Mouse (Mus musculus) MEL (cell line): ENCODE measurements around the gene Slc13a2. TPM values are rescaled to one million over a fixed set of nuclear protein-coding genes. Genes with fewer than 3 reads are reported as not detected.
A peak's percentile ranks its signal among the peaks of the same experiment; 100 is the strongest.

Experiments
- DNase-seq: peaks from one replicate; pipeline ENCODE4 v3.0.0; 2011; ENCODE audit warnings: low read depth, low spot score
- H3K27ac ChIP-seq: 2 replicates; pipeline ENCODE4 v1.5.1; 2012; ENCODE audit warnings: low read depth, mild to moderate bottlenecking, control low read depth, low read length, moderate library complexity; ENCODE audit not compliant: control insufficient read depth
- H3K27me3 ChIP-seq, 2 experiments: fragments of 150-350 bp in 1 of 2; sonication (generic) in 1 of 2; 2 replicates each; pipeline ENCODE4 v1.6.1; 2012; ENCODE audit warnings: low read length in 2 of 2, mild to moderate bottlenecking in 2 of 2, improper control_type of control experiment in 1 of 2, moderate library complexity in 1 of 2; ENCODE audit not compliant: insufficient read depth in 2 of 2, control insufficient read depth in 1 of 2
- H3K36me3 ChIP-seq, 2 experiments: 2 replicates each; pipeline ENCODE4 v1.6.1; 2012 to 2014; ENCODE audit warnings: low read length in 2 of 2, improper control_type of control experiment in 1 of 2, inconsistent platforms in 1 of 2, mild to moderate bottlenecking in 1 of 2; ENCODE audit not compliant: insufficient read depth in 2 of 2, control insufficient read depth in 1 of 2
- H3K4me1 ChIP-seq, 2 experiments: fragments of 150-350 bp in 1 of 2; sonication (generic) in 1 of 2; 2 replicates each; pipeline ENCODE4 v1.6.1; 2012; ENCODE audit warnings: low read length in 2 of 2, improper control_type of control experiment in 1 of 2, mild to moderate bottlenecking in 1 of 2; ENCODE audit not compliant: insufficient read depth in 2 of 2, control insufficient read depth in 1 of 2
- H3K4me3 ChIP-seq, 2 experiments: fragments of 150-350 bp in 1 of 2; sonication (generic) in 1 of 2; 2 replicates each; pipeline ENCODE4 v1.5.1; 2012; ENCODE audit warnings: low read depth in 2 of 2, low read length in 2 of 2, mild to moderate bottlenecking in 2 of 2, moderate library complexity in 2 of 2, control low read depth in 1 of 2, improper control_type of control experiment in 1 of 2; ENCODE audit not compliant: control insufficient read depth in 1 of 2, insufficient read depth in 1 of 2
- H3K79me2 ChIP-seq: 2 replicates; pipeline ENCODE4 v1.6.1; 2012; ENCODE audit warnings: mild to moderate bottlenecking, low read length, moderate library complexity; ENCODE audit not compliant: control insufficient read depth, poor library complexity, insufficient read depth
- H3K9ac ChIP-seq: 2 replicates; pipeline ENCODE4 v1.6.1; 2012; ENCODE audit warnings: low read depth, mild to moderate bottlenecking, control low read depth, low read length, moderate library complexity; ENCODE audit not compliant: control insufficient read depth, poor library complexity, severe bottlenecking
- H3K9me3 ChIP-seq: fragments of 150-350 bp; sonication (generic); replicated peaks from 2 replicates; pipeline ENCODE4 v1.6.1; 2012; ENCODE audit warnings: mild to moderate bottlenecking, low read length, improper control_type of control experiment, moderate library complexity; ENCODE audit not compliant: insufficient read depth
- BHLHE40 ChIP-seq: IDR thresholded peaks from 2 replicates; pipeline ENCODE4 v1.6.1; 2012; ENCODE audit warnings: low read depth, mild to moderate bottlenecking, inconsistent platforms, low read length, improper control_type of control experiment, borderline replicate concordance
- CHD1 ChIP-seq: IDR thresholded peaks from 2 replicates; pipeline ENCODE4 v1.6.1; 2012; ENCODE audit warnings: low read depth, mild to moderate bottlenecking, inconsistent platforms, low read length, improper control_type of control experiment
- CHD2 ChIP-seq: IDR thresholded peaks from 2 replicates; pipeline ENCODE4 v1.6.1; 2011; ENCODE audit warnings: low read length, improper control_type of control experiment
- CTCF ChIP-seq, 3 experiments: IDR thresholded peaks in 2 of 3; conservative IDR thresholded peaks in 1 of 3; 2 replicates each; pipeline ENCODE4 v1.5.1; 2011 to 2012; ENCODE audit warnings: low read length in 3 of 3, low read depth in 2 of 3, mild to moderate bottlenecking in 2 of 3, improper control_type of control experiment in 1 of 3, inconsistent platforms in 1 of 3, mixed read lengths in 1 of 3, moderate library complexity in 1 of 3; ENCODE audit not compliant: control insufficient read depth in 1 of 3, insufficient read depth in 1 of 3, poor library complexity in 1 of 3, severe bottlenecking in 1 of 3
- E2F4 ChIP-seq: IDR thresholded peaks from 2 replicates; pipeline ENCODE4 v1.6.1; 2011; ENCODE audit warnings: low read depth, low read length, improper control_type of control experiment, borderline replicate concordance
- ELF1 ChIP-seq: IDR thresholded peaks from 2 replicates; pipeline ENCODE4 v1.6.1; 2014; ENCODE audit warnings: low read depth, mild to moderate bottlenecking, inconsistent platforms, low read length, improper control_type of control experiment, moderate library complexity
- EP300 ChIP-seq, 2 experiments: IDR thresholded peaks; 2 replicates each; pipeline ENCODE4 v1.6.1; 2011; ENCODE audit warnings: improper control_type of control experiment in 2 of 2, low read length in 2 of 2, low read depth in 1 of 2, mild to moderate bottlenecking in 1 of 2
- ETS1 ChIP-seq: IDR thresholded peaks from 2 replicates; pipeline ENCODE4 v1.6.1; 2012; ENCODE audit warnings: low read depth, mild to moderate bottlenecking, inconsistent platforms, low read length, improper control_type of control experiment, moderate library complexity
- GABPA ChIP-seq: IDR thresholded peaks from 2 replicates; pipeline ENCODE4 v1.6.1; 2012; ENCODE audit warnings: low read depth, mild to moderate bottlenecking, inconsistent platforms, low read length, improper control_type of control experiment, moderate library complexity
- GATA1 ChIP-seq: IDR thresholded peaks from 2 replicates; pipeline ENCODE4 v1.6.1; 2011; ENCODE audit warnings: low read depth, low read length, improper control_type of control experiment
- HCFC1 ChIP-seq: IDR thresholded peaks from 2 replicates; pipeline ENCODE4 v1.6.1; 2012; ENCODE audit warnings: low read depth, mild to moderate bottlenecking, inconsistent platforms, low read length, improper control_type of control experiment, moderate library complexity
- JUND ChIP-seq: IDR thresholded peaks from 2 replicates; pipeline ENCODE4 v1.6.1; 2011; ENCODE audit warnings: low read depth, mild to moderate bottlenecking, improper control_type of control experiment, low read length
- KAT2A ChIP-seq: conservative IDR thresholded peaks from 2 replicates; pipeline ENCODE4 v1.6.1; 2012; ENCODE audit warnings: low read depth, low read length, improper control_type of control experiment, inconsistent platforms
- MAFK ChIP-seq: IDR thresholded peaks from 2 replicates; pipeline ENCODE4 v1.6.1; 2011; ENCODE audit warnings: low read depth, mild to moderate bottlenecking, low read length, improper control_type of control experiment, borderline replicate concordance
- MAX ChIP-seq: IDR thresholded peaks from 2 replicates; pipeline ENCODE4 v1.6.1; 2011; ENCODE audit warnings: low read length, improper control_type of control experiment
- MAZ ChIP-seq: IDR thresholded peaks from 2 replicates; pipeline ENCODE4 v1.6.1; 2012; ENCODE audit warnings: low read depth, mild to moderate bottlenecking, inconsistent platforms, low read length, improper control_type of control experiment
- MXI1 ChIP-seq: IDR thresholded peaks from 2 replicates; pipeline ENCODE4 v1.6.1; 2011; ENCODE audit warnings: mild to moderate bottlenecking, low read depth, low read length, improper control_type of control experiment
- MYB ChIP-seq: IDR thresholded peaks from 2 replicates; pipeline ENCODE4 v1.6.1; 2011; ENCODE audit warnings: mild to moderate bottlenecking, low read depth, low read length, improper control_type of control experiment
- MYC ChIP-seq: IDR thresholded peaks from 2 replicates; pipeline ENCODE4 v1.6.1; 2011; ENCODE audit warnings: low read depth, mild to moderate bottlenecking, low read length, improper control_type of control experiment, moderate library complexity
- NELFE ChIP-seq: IDR thresholded peaks from 2 replicates; pipeline ENCODE4 v1.6.1; 2011; ENCODE audit warnings: low read depth, low read length, improper control_type of control experiment
- NRF1 ChIP-seq: IDR thresholded peaks from 2 replicates; pipeline ENCODE4 v1.6.1; 2014; ENCODE audit warnings: low read depth, mild to moderate bottlenecking, inconsistent platforms, low read length, improper control_type of control experiment, moderate library complexity; ENCODE audit not compliant: poor library complexity, insufficient read depth, severe bottlenecking
- POLR2A ChIP-seq, 2 experiments: IDR thresholded peaks; 2 replicates each; pipeline ENCODE4 v1.6.1; 2011 to 2012; ENCODE audit warnings: low read length in 2 of 2, mild to moderate bottlenecking in 2 of 2, control low read depth in 1 of 2, improper control_type of control experiment in 1 of 2, low read depth in 1 of 2, moderate library complexity in 1 of 2; ENCODE audit not compliant: control insufficient read depth in 1 of 2, insufficient read depth in 1 of 2, poor library complexity in 1 of 2
- POLR2AphosphoS2 ChIP-seq: IDR thresholded peaks from 2 replicates; pipeline ENCODE4 v1.6.1; 2011; ENCODE audit warnings: low read length, improper control_type of control experiment
- POLR2AphosphoS5 ChIP-seq: IDR thresholded peaks from 2 replicates; pipeline ENCODE4 v1.6.1; 2012; ENCODE audit warnings: low read depth, borderline replicate concordance, mild to moderate bottlenecking, inconsistent platforms, low read length, moderate library complexity, mixed read lengths
- RAD21 ChIP-seq: IDR thresholded peaks from 2 replicates; pipeline ENCODE4 v1.6.1; 2011; ENCODE audit warnings: mild to moderate bottlenecking, low read depth, low read length, improper control_type of control experiment
- RCOR1 ChIP-seq: IDR thresholded peaks from 2 replicates; pipeline ENCODE4 v1.6.1; 2012; ENCODE audit warnings: low read depth, mild to moderate bottlenecking, inconsistent platforms, low read length, improper control_type of control experiment
- SIN3A ChIP-seq: IDR thresholded peaks from 2 replicates; pipeline ENCODE4 v1.6.1; 2012; ENCODE audit warnings: low read length, improper control_type of control experiment, inconsistent platforms
- SMC3 ChIP-seq: IDR thresholded peaks from 2 replicates; pipeline ENCODE4 v1.6.1; 2011; ENCODE audit warnings: low read depth, low read length, improper control_type of control experiment
- TAL1 ChIP-seq: IDR thresholded peaks from 2 replicates; pipeline ENCODE4 v1.6.1; 2012; ENCODE audit warnings: mild to moderate bottlenecking, inconsistent platforms, low read length, moderate library complexity, mixed read lengths
- TBP ChIP-seq: IDR thresholded peaks from 2 replicates; pipeline ENCODE4 v1.8.0; 2011; ENCODE audit warnings: low read depth, low read length, improper control_type of control experiment
- TCF12 ChIP-seq: IDR thresholded peaks from 2 replicates; pipeline ENCODE4 v1.6.1; 2014; ENCODE audit warnings: low read depth, mild to moderate bottlenecking, inconsistent platforms, low read length, improper control_type of control experiment, moderate library complexity
- USF1 ChIP-seq: IDR thresholded peaks from 2 replicates; pipeline ENCODE4 v1.6.1; 2014; ENCODE audit warnings: low read depth, mild to moderate bottlenecking, inconsistent platforms, low read length, improper control_type of control experiment, moderate library complexity
- USF2 ChIP-seq, 2 experiments: IDR thresholded peaks; 2 replicates each; pipeline ENCODE4 v1.6.1; 2011 to 2012; ENCODE audit warnings: improper control_type of control experiment in 2 of 2, low read length in 2 of 2, borderline replicate concordance in 1 of 2, inconsistent platforms in 1 of 2, low read depth in 1 of 2, mild to moderate bottlenecking in 1 of 2; ENCODE audit not compliant: insufficient read depth in 1 of 2
- ZC3H11A ChIP-seq: IDR thresholded peaks from 2 replicates; pipeline ENCODE4 v1.6.1; 2012; ENCODE audit warnings: low read depth, mild to moderate bottlenecking, inconsistent platforms, low read length, improper control_type of control experiment
- ZKSCAN1 ChIP-seq: IDR thresholded peaks from 2 replicates; pipeline ENCODE4 v1.6.1; 2012; ENCODE audit warnings: low read depth, mild to moderate bottlenecking, inconsistent platforms, low read length, improper control_type of control experiment, moderate library complexity
- ZMIZ1 ChIP-seq: IDR thresholded peaks from 2 replicates; pipeline ENCODE4 v1.6.1; 2012; ENCODE audit warnings: low read depth, mild to moderate bottlenecking, inconsistent platforms, low read length, improper control_type of control experiment, moderate library complexity
- ZNF384 ChIP-seq: IDR thresholded peaks from 2 replicates; pipeline ENCODE4 v1.6.1; 2012; ENCODE audit warnings: low read depth, mild to moderate bottlenecking, inconsistent platforms, low read length, improper control_type of control experiment
- polyA plus RNA-seq, 2 experiments: library from polyadenylated mRNA; stranded (reverse) in 1 of 2; unstranded in 1 of 2; fragments of >175 nt in 1 of 2; fragments of >200 nt in 1 of 2; gene quantifications; 2 replicates each; pipeline versions ENCODE4 v1.2.1 to v1.2.4; 2012; ENCODE audit warnings: low replicate concordance in 2 of 2, low read depth in 1 of 2; ENCODE audit not compliant: insufficient read length in 2 of 2, insufficient read depth in 1 of 2, missing spikeins in 1 of 2
- total RNA-seq: library from RNA; depleted of rRNA; stranded (reverse); fragments of 300-350 nt; gene quantifications from 2 replicates; pipeline ENCODE4 v1.2.3, GENCODE M21; 2012

Slc13a2 gene
- total and polyA plus RNA-seq, 3 experiments: not detected

- peak; percentile 80 for DNase-seq
- H3K4me3 ChIP-seq: no peak overlapping the region
- no peak for TF ChIP-seq GABPA
- no peak for TF ChIP-seq MYB
- no peak for TF ChIP-seq TBP
- TF ChIP-seq CHD2: no peak
- peak; percentile 38; the same call in 1 of the 2 replicates for TF ChIP-seq SIN3A
- no peak for TF ChIP-seq TAL1
- no peak for TF ChIP-seq ZKSCAN1
- TF ChIP-seq GATA1: no peak
- no peak for TF ChIP-seq EP300 (IDR thresholded peaks at IDR 0.05; ENCODE audit: low read depth in 1 of 2, low read length in 2 of 2)
- no peak for TF ChIP-seq USF2 (IDR thresholded peaks at IDR 0.05; ENCODE audit: borderline replicate concordance in 1 of 2, insufficient read depth in 1 of 2, low read depth in 1 of 2, low read length in 2 of 2)
- TF ChIP-seq POLR2A (IDR thresholded peaks at IDR 0.05; ENCODE audit: control insufficient read depth in 1 of 2, insufficient read depth in 1 of 2, low read depth in 1 of 2, low read length in 2 of 2, poor library complexity in 1 of 2): no peak
- TF ChIP-seq HCFC1: peak; percentile 44; the same call in 1 of the 2 replicates
- no peak for TF ChIP-seq RCOR1
- TF ChIP-seq BHLHE40: no peak
- no peak for TF ChIP-seq NRF1
- no peak for TF ChIP-seq E2F4
- TF ChIP-seq TCF12: 0 out of 2 replicates have a peak, but pooled peaks have one; percentile 11
- TF ChIP-seq ETS1: no peak
- TF ChIP-seq MYC: no peak
- peak; percentile 68 for TF ChIP-seq SMC3
- TF ChIP-seq ZC3H11A: peak; percentile 47; the same call in 1 of the 2 replicates
- no peak for TF ChIP-seq ELF1
- TF ChIP-seq NELFE: no peak
- TF ChIP-seq MAFK: no peak
- peak; percentile 49; the same call in 1 of the 2 replicates for TF ChIP-seq ZNF384
- no peak for TF ChIP-seq KAT2A
- no peak for TF ChIP-seq ZMIZ1
- peak; percentile 90 to 97 (median 96) for TF ChIP-seq CTCF (IDR thresholded peaks at IDR 0.05 in 2 of 3, conservative IDR thresholded peaks at IDR 0.05 in 1 of 3; ENCODE audit: control insufficient read depth in 1 of 3, insufficient read depth in 1 of 3, low read depth in 2 of 3, low read length in 3 of 3, poor library complexity in 1 of 3, severe bottlenecking in 1 of 3)
- TF ChIP-seq CHD1: no peak
- peak; percentile 74 for TF ChIP-seq RAD21
- TF ChIP-seq MAZ: no peak; the same call in 1 of the 2 replicates
- no peak for TF ChIP-seq MXI1
- TF ChIP-seq POLR2AphosphoS2: no peak
- TF ChIP-seq USF1: no peak
- no peak for TF ChIP-seq MAX
- TF ChIP-seq JUND: peak; percentile 41; the same call in 1 of the 2 replicates
- no peak for TF ChIP-seq POLR2AphosphoS5
Measured at GRCm38 (mm10) chr11:78355471-78356238, 66.4 kb downstream of the Slc13a2 start.

More at GRCm38 (mm10) chr11:78355471-78356238, 66.4 kb downstream of the Slc13a2 start:
- Histone ChIP-seq H3K27ac (no peak overlapping the region), H3K36me3 (peaks cover 0 to 2% of the 10 kb centered on the region in 2 experiments; a peak in 2 of 4 replicates), H3K27me3 (no peaks in the 10 kb centered on the region), H3K9me3 (no peaks in the 10 kb centered on the region), H3K79me2 (no peaks in the 10 kb centered on the region), H3K4me1 (peaks cover 0 to 23% of the 10 kb centered on the region in 2 experiments; a peak in 2 of 4 replicates), H3K9ac (no peak overlapping the region)
